Mouse (Mus musculus) megakaryocyte, adult 5-6 weeks (primary cell): ENCODE results near the gene Ccdc158. TPM values are rescaled to one million over a fixed set of nuclear protein-coding genes. Genes with fewer than 3 reads are reported as not detected.

ENCODE experiments used
- ATAC-seq: 2 replicates; pipeline ENCODE4 v1.8.0; 2016; ENCODE audit warnings: mild to moderate bottlenecking, inconsistent platforms; ENCODE audit not compliant: poor library complexity, severe bottlenecking
- total RNA-seq, 2 experiments: library from RNA; stranded (forward) in 1 of 2; stranded (reverse) in 1 of 2; fragments of 153-499, 151-499 nt in 1 of 2; fragments of 221-1000, 200-1000 nt in 1 of 2; gene quantifications; 2 replicates each; pipeline versions ENCODE4 v1.2.3 to v1.2.4; 2015 to 2017

Gene Ccdc158
- total RNA-seq (2015) (0.18 and 1.2 TPM in 2 replicates), total RNA-seq (2017) (0.62 and 0.69 TPM in 2 replicates)

DNA sequence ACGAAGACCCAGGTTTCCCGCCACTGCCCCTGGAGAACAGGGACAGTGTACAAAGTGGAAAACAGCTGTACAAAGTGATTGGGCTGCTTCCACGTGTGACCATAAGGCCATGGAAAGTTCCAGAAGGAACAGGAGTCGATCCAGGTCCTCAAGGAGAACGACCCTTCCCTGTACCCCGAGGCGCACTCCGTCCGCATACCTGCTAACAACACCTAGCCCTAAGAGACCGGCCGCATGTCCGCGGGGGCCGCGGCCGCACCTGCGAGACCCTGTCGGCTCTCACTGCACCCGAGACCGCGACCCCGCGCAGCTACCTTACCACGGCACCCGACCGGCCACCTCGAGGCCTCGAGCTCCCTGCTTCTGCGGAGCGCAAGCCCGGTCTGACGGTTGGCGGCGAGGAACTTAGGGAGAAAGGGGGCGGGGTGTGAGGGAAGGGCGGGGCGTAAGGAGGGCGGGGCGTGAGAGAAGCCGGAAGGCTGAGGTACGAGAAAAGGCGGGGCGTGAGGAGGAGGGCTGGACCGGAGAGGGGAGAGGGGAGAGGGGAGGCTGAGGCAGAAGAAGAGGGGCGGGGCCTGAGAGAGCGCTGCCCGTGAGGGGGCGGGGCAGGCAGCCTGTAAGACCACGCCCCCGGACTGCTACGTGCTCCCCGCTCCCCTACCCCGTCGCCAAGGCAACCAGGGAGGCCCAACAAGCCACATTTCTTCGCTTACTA lies at the start of gene Ccdc158:
Ccdc158 (minus strand) TSS at position 413 of the 715 bp plus-strand sequence.
- peak; percentile 84 for ATAC-seq

DNA sequence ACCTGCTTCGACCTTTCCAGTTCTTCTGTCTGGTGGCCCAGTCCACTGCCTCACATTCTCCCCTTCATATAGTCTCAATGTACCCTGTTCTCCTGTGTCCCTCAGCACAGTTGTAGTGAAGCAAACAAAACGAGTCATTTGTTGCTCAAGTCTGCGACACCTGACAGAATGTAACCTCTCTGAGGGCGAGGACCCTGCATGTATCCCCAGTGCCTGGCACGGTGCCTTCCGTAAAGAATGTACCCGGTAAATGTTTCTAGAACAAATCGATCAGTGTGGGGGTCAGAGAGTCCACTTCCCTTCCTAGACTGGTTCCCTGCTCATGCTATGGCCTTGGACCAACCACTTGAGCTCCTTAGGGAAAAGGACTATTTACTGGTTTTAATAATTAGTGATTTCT lies 46.5 kb upstream of the Ccdc158 start:
- ATAC-seq, result no peak

DNA sequence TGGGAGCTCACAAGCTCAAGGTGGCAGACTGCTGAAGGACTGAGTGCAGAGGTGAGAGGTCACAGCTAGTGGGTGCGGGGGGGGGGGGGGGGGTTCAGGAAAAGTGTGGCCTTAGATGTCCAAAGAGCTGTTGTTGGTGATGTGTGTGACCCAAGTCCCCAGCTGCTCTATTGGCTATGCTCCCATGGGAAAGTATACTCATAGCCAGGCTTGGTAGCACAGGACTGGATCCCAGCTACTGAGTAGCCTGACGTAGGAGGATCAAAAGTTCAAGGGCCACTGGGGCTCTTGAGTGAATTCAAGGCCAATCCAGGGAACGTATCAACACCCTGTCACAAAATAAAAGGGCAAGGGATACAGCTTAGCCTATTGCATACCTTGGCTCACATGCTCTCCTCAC lies 43.8 kb upstream of the Ccdc158 start:
- no peak for ATAC-seq

DNA sequence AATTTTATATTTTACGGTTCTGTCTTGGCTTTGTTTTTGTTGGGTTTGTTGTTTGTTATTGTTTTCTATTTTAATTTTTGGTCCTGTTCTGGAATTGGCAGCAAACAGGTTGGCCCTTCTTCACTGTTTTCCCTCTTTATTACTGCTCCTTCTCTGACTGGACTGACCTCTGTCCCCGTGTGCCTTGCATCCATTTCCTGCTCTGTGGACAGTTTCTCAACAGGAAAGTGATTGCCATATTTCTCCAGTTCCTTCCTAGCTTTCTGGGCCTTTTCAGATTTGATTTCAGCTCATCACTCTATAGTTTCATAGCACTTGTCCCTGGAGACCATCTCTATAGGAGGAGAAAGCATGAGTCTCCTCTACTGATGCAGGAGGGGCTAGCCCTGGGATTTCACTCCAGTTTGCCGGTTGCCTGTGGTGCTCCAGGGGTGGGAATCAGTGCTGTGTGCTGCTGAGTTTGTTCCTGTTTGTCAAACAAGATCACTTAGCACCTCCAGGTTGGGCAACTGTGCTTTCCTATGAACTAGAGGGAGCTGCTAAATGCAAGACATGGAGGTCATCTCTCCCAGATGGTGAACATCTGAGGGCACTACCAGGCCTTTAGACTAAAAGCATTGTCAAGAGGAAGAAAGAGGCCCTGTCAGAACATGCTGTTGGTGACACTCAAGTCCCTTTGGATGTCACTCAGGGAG lies 42.7 kb upstream of the Ccdc158 start:
- no peak for ATAC-seq

DNA sequence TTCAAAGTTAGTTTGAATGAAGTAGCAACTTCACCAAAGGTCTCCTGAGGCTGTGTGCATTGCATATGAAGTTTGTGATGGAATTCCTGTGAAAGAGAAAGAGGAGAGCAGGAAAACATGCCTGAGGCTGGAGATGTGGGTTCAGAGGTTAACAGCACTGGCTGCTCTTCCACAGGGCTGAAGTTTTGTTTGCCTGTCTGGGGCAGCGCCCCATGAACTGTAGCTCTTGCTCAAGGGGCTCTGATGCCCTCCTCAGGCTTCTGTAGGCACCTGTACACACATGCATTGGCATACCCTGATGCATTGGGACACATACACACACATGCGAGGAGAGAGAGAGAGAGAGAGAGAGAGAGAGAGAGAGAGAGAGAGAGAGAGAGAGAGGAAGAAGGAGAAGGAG lies 40.8 kb upstream of the Ccdc158 start:
- ATAC-seq, result no peak

DNA sequence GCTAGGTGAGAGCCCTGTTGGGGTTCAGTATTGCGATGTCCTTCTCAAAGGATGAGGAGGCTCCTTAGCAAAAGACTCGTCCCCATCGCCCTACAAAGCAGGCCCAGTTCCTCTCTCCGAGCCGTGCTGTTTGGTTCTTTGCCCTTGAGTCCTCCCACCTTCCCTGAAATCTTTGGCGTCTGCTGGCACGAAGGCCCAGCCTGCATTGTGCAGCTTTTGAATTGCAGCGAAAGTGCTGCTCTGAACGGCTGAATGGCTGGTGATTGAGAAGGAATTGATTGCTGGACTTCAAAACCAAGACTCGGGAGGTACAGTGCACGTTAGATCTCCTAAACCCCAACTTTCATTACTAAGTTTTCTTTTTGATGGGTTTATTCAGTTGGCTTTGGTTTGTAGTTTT lies 40.2 kb upstream of the Ccdc158 start:
- no peak for ATAC-seq

DNA sequence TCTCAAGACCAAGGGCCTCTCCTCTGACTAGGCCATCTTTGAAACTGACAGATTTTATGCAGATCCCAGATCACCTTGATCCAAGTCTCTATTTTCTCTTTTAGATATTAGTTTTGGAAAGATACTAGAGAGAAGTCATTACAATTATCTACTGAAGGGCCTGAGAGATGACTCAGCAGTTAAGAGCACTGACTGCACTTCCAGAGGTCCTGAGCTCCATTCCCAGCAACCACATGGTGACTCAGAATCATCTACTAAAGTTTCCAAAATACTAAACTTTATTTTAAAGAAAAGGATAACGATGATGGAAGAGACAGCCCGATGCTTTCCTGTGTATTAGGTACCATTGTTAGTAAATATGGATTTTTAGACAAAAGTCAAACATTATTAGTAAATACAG lies 39.8 kb upstream of the Ccdc158 start:
- no peak for ATAC-seq

DNA sequence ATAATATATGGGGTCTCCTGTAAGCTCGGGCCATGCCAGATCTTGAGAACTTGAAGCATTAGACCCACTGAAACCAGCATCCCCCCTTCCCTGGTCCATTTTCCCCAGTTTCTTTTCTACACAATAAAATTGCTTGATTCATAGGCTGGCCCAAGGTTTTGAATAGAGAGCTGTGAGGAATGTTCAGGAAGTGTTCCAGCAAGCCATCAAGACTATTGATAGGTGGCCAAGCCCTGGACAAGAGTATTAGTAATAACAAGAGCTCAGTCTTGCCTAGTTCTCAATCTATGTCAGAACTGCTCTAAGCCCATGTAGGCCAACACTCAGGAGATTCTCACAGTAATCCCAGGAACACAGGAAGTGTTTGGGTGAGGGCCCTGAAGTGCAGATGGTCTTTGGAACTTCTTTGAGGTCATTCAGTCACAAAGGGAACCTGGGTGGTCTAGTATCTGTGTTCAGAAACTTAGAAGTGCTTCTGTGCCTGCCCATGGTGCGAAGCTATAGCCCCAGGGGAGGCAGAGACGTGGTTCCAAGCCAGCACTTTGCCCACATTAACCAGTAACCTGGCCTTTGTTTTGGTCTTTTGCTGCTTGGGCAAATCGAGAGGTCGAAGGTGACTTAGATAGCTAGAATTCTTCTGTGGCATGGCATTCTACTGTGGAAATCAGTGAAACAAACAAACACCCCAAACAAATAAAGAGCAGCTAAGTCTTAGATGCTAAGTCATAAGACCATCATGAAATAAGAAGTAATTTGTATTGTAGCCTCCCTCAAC lies 37.7 kb upstream of the Ccdc158 start:
- no peak for ATAC-seq

DNA sequence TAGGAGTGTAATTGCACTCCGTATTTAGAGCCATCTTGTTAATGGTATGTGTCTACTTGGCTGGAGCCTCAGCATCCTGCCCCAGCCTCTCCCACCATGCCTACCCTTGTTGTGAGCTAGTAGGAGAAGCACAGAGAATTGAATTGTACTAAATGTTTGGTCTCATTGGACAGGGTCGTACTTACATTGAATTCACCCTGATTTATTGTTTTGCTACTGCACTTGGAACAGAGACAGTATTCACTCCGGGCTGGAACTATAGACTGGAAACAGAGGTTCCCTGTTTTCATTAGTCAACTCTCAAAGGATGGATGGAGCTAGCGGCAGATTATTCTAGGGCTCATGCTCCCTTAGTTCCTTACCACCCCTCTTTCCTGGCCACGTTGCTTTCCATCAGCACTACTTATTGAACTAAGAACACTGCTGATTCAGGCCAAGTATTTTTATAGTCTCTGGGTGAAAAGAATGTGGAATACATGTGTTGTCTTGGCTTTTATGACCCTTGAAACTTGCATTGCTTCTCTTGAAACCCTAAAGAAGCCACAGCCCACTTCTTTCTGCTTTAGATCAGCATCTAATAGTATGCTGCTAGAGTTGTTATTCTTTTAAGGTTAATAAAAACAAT lies 36.7 kb upstream of the Ccdc158 start:
- ATAC-seq, result no peak

DNA sequence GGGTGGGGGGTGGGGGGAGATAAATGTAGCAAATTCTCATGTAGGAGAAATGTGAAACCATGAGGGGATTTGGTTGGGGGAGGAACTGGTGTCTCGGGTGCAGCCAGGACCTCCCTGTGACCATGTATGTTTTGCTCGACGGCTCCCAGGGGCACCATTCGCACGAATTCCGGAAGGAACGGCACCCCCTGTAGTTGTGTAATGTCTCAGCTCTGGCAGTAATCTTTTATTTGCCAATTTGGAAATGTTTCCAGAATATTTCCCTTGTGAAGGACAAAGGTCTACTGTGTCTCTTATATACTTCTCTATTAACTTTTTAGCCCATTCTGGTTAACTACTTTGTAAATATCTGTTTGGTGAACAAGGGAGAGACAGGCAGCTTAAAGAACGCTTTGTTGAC lies 35.7 kb upstream of the Ccdc158 start:
- ATAC-seq, result no peak

DNA sequence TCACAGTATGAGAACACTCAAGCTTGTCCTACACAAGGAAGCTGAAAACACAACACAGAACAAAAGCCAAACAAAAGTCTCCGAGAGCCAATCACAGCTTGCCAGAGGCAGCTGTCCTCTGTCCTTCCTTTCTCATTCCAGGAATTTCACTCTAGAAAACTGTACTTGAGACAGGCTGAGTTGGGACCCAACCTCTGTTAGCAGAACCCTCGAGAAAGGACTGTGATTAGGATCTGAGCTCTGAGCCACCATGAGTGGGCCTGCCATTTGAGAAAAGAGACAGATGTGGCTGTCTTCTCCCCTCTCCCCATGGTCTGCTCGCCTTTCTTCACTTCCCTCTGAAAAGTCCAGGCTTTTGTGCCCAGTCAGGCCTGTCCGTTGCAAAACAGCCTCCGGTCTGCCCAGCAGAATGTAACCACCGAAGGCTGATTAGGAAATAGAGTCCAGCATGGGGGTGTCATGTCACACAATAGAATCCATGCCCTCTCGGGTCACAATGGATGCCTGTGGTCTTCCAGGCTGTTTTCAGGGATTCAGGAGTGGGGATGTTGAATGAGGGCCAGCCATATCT lies 32.9 kb upstream of the Ccdc158 start:
- ATAC-seq, result peak; percentile 76

DNA sequence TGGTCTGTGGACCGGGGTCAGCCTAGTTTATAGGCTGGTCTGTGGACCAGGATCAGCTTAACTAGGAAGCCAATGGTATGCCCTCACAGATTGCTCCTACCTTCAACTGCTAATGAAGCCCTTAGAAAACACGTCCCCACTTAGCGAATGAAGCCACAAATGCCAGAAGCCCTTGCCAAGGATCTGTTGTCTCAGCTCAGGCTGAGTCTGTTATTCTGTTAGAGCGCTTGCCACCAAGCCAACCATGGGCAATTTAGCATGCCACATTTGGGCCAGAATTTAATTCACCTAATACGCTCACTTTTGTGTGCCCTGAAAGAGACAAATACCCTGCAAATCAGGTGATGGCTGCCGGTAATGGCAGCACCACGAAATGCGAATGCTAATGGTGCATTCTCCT lies 28.6 kb upstream of the Ccdc158 start:
- no peak for ATAC-seq

DNA sequence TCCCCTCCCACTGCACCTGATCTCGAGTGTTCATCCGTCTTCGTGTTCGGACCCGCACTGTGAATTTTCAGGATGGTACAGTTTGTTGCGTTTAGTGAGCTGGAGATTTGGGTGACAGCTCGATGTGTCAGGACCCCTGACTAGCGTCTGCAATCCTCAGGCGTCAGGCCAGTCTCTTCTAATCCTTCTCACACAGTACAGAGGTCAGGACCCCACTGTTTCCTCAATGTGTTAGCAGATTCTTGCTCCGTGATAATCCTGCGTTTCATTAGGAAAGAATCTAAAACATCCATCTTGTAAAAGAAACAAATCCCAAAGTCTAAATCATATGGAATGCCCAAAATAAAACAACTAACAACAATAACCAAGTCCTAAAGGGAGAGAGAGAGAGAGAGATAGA lies 26.7 kb upstream of the Ccdc158 start:
- ATAC-seq, result no peak

DNA sequence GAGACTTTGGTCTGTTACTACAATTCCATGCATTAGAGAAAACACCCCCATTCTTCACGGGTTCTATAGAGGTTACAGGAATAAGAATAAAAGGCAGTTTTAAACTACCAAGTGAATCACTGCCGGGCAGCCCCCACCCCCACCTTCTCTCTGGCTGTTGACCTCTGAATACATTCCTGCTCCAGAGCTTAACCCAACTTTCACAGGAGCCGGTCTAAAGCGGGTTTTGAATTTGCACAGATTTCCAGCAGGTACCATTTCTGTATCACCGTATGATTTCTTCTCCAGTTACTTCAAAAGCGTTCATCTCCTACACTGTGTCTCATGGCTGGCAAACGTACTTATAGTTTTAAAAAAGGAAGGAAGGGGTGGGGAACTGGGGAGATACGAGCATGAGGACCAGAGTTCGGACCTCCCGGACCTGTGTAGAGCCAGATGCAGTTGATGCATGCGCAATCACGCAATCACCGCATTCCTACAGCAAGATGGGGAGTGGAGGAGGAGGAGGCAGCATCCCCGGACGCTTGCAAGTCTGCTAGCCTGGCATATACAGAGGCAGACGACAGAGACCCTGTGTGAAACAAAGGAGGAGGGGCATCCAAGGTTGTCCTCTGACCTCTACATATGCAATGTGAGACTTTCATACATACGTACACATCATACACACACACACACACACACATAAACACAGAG lies 23.9 kb upstream of the Ccdc158 start:
- ATAC-seq, result no peak

DNA sequence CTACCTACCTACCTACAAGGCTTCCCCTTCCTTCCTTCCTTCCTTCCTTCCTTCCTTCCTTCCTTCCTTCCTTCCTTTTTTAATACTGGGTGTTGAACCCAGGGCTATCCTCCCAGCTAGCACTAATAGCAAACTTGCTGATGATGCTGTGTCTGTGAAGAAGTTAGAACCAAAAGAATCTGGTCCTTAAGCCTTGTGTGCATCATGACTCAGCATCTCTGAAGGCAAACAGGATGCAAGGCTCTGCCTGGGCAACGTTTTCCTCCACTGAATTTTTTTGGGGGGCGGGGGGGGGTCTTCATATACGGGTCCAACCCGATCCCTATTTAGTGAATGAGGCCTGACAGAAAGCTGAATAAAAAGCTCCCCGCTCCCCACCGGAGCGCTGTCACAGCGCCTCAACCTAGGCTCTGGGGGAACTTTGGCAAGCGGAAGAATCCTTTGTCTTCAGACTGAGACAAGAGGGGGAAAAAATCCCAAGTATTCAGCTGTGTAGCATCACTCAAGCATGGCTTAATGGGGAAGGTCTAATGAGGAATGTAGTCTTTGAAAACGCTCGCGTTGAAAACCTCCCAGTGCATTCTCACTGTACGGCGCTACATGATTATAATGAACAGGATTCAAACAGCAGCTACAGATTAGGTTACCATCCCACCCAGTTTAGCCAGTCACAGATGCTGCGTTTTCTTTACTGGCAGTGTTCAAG lies 23.2 kb upstream of the Ccdc158 start:
- ATAC-seq, result no peak

DNA sequence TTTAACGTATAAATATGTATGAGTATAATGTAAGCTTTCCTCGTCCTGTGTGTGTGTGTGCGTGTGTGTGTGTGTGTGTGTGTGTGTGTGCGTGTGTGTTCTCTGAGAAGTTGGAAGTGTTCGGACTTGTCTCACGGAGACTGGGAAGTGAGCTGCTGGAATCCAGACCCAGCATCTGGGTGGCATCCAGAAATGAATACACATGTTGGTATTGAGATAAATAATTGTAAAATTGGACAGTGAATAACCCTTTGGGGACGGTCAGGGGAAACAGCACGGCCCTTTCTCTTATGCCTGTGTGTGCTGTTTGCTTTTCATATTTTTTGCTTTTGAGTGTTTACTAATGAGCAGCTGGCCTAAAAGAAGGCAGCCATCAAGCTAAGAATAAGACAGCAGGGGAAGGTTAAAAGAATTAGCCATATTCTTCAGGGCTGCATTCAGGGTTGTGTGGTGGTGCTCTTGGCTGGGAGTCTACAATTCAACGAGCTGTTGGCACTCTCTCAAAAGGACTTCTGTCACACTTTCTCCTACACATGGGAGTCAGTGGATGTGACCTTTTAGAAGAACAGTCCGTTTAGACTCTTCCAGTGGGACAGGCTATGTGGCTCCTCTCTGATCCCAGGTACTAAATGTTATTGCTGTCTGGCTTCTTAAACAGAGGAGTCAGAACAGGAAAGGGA lies 19.4 kb upstream of the Ccdc158 start:
- ATAC-seq, result no peak

DNA sequence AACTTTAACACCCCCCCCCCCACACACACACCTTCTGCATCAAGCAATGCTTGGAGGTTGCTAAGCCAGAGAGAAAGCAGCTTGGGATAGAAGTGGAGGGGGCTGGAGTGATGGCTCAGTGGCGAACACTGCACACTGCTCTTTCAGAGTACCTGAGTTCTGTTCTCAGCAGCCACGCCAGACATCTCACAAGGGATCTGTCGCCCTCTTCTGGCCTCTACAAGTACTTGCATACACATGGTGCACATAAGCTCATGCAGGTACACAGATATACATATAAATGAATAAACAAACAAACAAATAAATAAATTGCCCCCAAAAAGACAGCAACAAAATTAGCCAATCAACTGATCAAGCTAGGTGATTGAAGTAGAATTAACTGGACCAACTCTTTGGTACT lies 18.7 kb upstream of the Ccdc158 start:
- no peak for ATAC-seq

DNA sequence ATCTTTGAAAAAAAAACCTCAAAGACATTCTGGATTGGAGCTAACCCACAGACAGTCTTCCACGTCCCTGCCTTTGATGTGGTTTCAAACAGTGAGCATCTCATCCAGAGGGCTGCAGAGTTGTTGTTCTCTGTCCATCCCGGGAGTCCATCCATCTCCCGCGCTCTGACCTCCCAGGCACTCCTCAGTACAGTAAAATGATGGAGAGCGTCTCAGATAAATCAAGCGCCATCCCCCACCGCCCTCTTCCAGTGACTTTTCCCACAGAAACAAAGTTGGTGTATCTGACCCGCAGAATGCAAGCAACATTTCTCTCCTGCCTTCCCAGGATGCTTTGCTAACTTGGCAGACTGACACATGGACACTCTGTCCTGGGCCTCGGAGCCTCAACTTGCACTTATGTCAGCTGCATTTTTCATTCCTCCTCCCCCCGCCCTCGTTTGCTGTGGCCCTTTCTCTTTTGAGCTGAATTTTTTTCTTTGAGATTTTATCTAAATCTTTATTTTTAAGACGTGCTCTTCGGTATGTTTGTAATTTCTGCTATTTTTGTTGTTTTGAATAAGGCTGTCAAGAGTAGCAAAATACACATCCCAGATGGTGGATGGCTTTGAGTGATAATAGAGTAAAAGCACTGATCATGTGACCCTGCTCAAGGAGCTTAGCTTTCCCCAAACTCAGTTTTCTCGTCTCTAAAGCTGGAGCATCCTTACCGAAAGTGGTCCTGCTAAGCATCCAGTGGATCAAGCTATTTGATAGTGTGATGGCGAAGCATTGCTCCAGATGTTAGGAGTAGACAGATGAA lies 17.3 kb upstream of the Ccdc158 start:
- ATAC-seq, result no peak
